Mouse (Mus musculus) testis, adult 2 months (tissue): ENCODE measurements around the gene Cluap1. TPM values are rescaled to one million over a fixed set of nuclear protein-coding genes. Genes with fewer than 3 reads are reported as not detected.
A peak's percentile ranks its signal among the peaks of the same experiment; 100 is the strongest.

Experiments used
- H3K27ac ChIP-seq: fragments of 200-500 bp; 2 replicates; pipeline ENCODE4 v1.5.1; 2012; ENCODE audit warnings: low read depth, low read length; ENCODE audit not compliant: control insufficient read depth, insufficient read depth
- H3K27me3 ChIP-seq: fragments of 200-500 bp; 2 replicates; pipeline ENCODE4 v1.6.1; 2012; ENCODE audit warnings: mild to moderate bottlenecking, low read length, moderate library complexity; ENCODE audit not compliant: control insufficient read depth, insufficient read depth
- H3K36me3 ChIP-seq: fragments of 200-500 bp; 2 replicates; pipeline ENCODE4 v1.6.1; 2012; ENCODE audit warnings: mild to moderate bottlenecking, low read length; ENCODE audit not compliant: control insufficient read depth, insufficient read depth
- H3K4me1 ChIP-seq: fragments of 200-500 bp; 2 replicates; pipeline ENCODE4 v1.6.1; 2012; ENCODE audit warnings: low read length; ENCODE audit not compliant: control insufficient read depth, insufficient read depth
- H3K4me3 ChIP-seq: fragments of 200-500 bp; 2 replicates; pipeline ENCODE4 v1.5.1; 2012; ENCODE audit warnings: low read depth, mild to moderate bottlenecking, low read length, moderate library complexity, mixed read lengths; ENCODE audit not compliant: control insufficient read depth
- CTCF ChIP-seq: fragments of 200-500 bp; IDR thresholded peaks from 2 replicates; pipeline ENCODE4 v1.5.1; 2012; ENCODE audit warnings: low read depth, mild to moderate bottlenecking, inconsistent platforms, low read length, moderate library complexity; ENCODE audit not compliant: control insufficient read depth, insufficient read depth, insufficient replicate concordance
- POLR2A ChIP-seq: fragments of 200-500 bp; IDR thresholded peaks from 2 replicates; pipeline ENCODE4 v1.6.1; 2012; ENCODE audit warnings: low read depth, mild to moderate bottlenecking, inconsistent platforms, low read length, moderate library complexity; ENCODE audit not compliant: control insufficient read depth
- polyA plus RNA-seq: library from polyadenylated mRNA; depleted of rRNA; stranded (reverse); fragments of >200 nt; gene quantifications from 2 replicates; pipeline ENCODE4 v1.2.3, GENCODE M21; 2012

The Cluap1 gene
- polyA plus RNA-seq, 1 experiment, result 29.4 TPM

DNA sequence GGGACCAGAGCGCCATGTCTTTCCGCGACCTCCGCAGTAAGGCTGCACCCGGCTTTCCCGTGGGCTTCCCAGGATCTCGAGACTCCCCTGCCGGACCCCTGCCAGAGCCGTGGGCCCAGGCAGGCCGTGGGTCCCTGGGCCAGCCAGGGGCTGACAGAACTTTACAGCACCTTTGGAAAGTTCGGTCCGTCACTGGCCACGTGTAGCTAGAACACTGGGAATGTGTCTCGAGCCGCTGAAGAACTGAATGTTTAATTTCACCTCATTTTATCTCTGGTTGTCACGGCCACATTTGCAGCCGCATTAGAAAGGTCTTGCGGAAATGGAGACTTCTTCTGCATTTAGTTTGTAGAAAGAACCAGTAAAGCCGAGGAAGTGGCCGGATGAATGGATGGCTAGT lies 517 bp downstream of the Cluap1 start:
- TF ChIP-seq CTCF, result no peak
- Histone ChIP-seq H3K27ac (peak overlapping the region; percentile 93), H3K27me3 (no peaks in the 10 kb centered on the region), H3K36me3 (no peaks in the 10 kb centered on the region), H3K4me3 (peak overlapping the region; percentile 96), H3K4me1 (no peaks in the 10 kb centered on the region)

DNA sequence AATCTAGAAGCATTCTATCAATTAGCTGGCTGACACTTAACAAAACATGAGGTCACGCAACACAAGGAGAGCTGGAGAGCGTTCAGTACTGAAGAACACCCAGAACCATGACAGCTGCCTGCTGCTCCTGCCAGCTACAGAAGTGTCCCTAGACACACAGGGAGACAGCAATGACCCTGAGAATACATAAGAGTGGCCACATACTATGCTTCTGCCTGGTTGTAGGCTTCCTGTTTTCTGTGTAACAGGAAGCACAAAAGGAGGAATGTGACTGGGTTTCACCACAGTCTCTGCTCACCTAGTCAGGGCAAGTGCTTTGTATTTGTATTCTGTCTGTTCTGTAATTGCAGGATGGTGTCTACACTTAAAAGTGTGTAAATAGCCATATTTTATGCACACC lies 12.2 kb downstream of the Cluap1 start:
- TF ChIP-seq CTCF, result no peak
- TF ChIP-seq POLR2A, result no peak
- Histone ChIP-seq H3K27me3 (no peaks in the 10 kb centered on the region), H3K27ac (no peak overlapping the region), H3K36me3 (peaks cover 2% of the 10 kb centered on the region; the same call in 1 of the 2 replicates), H3K4me1 (no peaks in the 10 kb centered on the region), H3K4me3 (no peak overlapping the region)

DNA sequence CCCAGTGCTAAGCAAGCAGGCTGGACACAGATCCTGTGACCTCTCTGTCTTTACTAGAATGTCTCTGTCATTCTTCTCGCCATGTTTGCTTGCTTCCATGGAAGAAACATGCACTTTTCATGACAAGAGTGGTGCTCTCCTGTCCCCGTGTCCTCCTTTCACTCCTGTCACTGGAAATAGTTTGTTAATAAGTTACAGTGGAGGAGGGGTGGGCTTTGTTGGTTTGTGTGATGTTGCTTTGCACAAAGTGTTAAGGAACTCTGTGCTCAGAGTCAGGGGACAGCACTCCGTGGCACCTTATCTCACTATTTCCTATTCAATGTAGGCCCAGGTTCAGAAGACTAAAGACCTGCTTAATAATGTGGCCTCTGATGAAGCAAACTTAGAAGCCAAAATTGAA lies 14.9 kb downstream of the Cluap1 start:
- no peaks in the 10 kb centered on the region for H3K4me1 ChIP-seq
- H3K27ac ChIP-seq, result no peak overlapping the region
- H3K4me3 ChIP-seq, result no peak overlapping the region
- TF ChIP-seq CTCF (no peak), POLR2A (no peak)
- peaks cover 2% of the 10 kb centered on the region for H3K36me3 ChIP-seq
- no peaks in the 10 kb centered on the region for H3K27me3 ChIP-seq

DNA sequence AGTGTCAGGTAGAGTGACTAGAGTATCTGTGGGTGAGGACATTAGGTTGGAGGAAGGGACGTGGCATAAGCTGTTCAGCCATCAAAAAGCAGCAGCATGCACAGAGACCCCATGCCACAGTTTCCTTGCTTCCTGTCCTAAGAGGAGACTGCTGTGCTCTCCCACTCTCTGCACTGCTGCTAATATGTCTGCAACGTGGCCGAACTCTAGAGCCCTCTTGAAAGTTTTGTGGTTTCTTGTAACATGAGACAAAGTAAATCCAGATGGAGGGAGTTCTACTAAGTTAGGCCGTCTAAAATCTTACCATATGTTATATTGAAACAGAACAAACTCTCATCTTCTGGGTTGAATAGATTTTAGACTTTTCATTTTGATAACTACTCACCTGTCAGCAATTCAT lies 15.4 kb downstream of the Cluap1 start:
- H3K36me3 ChIP-seq, result peaks cover 2% of the 10 kb centered on the region
- H3K4me1 ChIP-seq, result no peaks in the 10 kb centered on the region
- no peak overlapping the region for H3K27ac ChIP-seq
- no peaks in the 10 kb centered on the region for H3K27me3 ChIP-seq
- H3K4me3 ChIP-seq, result no peak overlapping the region
- TF ChIP-seq CTCF, result no peak
- no peak for TF ChIP-seq POLR2A

DNA sequence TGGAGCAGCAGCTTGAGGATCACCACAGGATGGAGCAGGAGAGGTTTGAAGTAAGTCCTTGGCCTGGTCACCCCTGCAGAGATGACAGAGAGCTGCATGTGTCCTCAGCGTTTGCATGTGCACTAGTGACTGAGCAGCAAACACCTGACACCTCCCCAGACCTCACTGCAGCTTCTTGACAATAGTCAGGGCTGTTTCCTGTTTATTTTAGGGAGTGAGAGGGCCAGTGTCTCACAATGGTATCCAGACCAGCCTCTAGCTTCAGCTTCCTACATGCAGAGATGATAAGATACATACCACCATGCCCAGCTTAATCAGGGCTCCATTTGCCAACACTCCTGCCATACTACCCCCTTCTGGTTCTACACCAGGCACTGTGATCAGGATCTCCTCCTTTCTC lies 20.0 kb downstream of the Cluap1 start:
- H3K36me3 ChIP-seq, result peaks cover 2% of the 10 kb centered on the region

DNA sequence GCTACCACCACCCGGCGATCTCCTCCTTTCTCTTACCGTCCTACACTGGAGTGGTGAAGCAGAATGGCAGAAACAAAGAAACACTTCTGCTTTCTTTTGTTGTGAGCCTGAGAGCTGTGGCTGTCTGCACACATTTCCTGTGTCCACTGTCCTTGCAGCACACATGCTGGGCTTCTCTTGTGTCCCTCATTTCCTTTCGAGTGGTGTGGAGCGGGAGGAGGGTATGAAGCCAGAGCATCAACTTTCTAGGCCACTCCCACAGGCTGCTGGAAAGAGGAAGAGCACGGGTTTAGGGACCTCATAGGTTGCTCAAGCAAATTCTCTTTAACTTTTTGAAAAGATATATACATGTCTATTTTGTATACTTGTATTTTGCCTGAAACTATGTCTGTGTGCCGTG lies 20.6 kb downstream of the Cluap1 start:
- TF ChIP-seq CTCF, result no peak
- TF ChIP-seq POLR2A, result no peak

More for the DNA sequence above, 20.0 kb downstream of the Cluap1 start:
- Histone ChIP-seq H3K4me1 (no peaks in the 10 kb centered on the region), H3K4me3 (no peak overlapping the region), H3K27ac (no peak overlapping the region), H3K27me3 (no peaks in the 10 kb centered on the region)
- no peak for TF ChIP-seq POLR2A
- no peak for TF ChIP-seq CTCF

DNA sequence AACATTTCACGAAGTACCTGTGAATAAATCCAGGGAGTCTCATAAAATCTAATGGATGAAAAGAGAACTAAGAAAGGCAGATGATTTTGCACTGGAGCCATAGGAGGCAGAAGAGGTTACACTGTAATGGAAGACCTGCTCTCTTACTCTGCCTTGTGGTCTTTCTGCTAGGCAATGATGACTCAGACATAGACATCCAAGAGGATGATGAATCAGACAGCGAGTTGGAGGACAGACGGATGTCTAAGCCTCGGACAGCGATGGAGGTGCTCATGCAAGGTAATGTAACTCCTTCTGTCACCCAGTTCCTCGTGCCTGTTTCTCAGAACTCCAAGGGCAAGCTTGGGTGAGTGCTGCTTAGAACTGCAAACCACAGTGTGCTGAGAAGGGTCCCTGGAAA lies 24.9 kb downstream of the Cluap1 start:
- Histone ChIP-seq H3K27me3 (no peaks in the 10 kb centered on the region), H3K36me3 (no peaks in the 10 kb centered on the region; the same call in 1 of the 2 replicates)
- TF ChIP-seq POLR2A (no peak), CTCF (no peak)

More for the DNA sequence above, 20.6 kb downstream of the Cluap1 start:
- Histone ChIP-seq H3K36me3 (no peaks in the 10 kb centered on the region; the same call in none of the 2 replicates), H3K27ac (no peak overlapping the region), H3K27me3 (no peaks in the 10 kb centered on the region), H3K4me3 (no peak overlapping the region), H3K4me1 (no peaks in the 10 kb centered on the region)

DNA sequence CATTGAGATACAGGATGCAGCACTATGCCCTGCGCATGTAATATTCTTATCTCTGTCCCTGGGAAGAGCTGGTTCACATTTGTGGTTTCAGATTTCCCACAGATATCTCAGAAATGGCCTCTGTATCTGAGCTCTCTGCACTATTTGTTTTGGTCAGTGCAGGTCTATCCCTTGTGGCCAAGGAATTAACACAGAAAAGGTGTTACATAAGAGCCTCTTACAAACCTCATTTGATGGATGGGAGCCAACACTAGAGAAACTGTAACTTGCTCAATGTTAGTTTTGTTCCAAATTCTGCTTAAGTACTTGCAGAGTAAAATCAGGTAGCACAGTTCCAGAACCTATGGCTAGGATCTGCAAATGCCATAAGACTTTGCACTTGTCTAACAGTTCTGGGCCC lies 25.5 kb downstream of the Cluap1 start:
- H3K4me3 ChIP-seq, result no peak overlapping the region
- H3K36me3 ChIP-seq, result peaks cover 1% of the 10 kb centered on the region; the same call in 1 of the 2 replicates
- H3K27ac ChIP-seq, result no peak overlapping the region
- H3K27me3 ChIP-seq, result no peaks in the 10 kb centered on the region
- no peaks in the 10 kb centered on the region for H3K4me1 ChIP-seq
- no peak for TF ChIP-seq POLR2A
- TF ChIP-seq CTCF, result no peak

More for the DNA sequence above, 24.9 kb downstream of the Cluap1 start:
- Histone ChIP-seq H3K27ac (no peak overlapping the region), H3K4me3 (no peak overlapping the region), H3K4me1 (no peaks in the 10 kb centered on the region)
